Mouse (Mus musculus): ENCODE data around the gene Plxnd1. TPM values are rescaled to one million over a fixed set of nuclear protein-coding genes. Genes with fewer than 3 reads are reported as not detected.

Plxnd1 gene
- 17.9 and 23.0 TPM in 2 replicates for polyA plus RNA-seq (2012; rRNA removed)

GRCm38 (mm10) chr6:115994877-115995520, at the start of gene Plxnd1:
Gene Plxnd1, minus strand, starts transcription at chr6:115995005.

GRCm38 (mm10) chr6:115944638-115945037, 50.2 kb downstream of the Plxnd1 start, which contains the start of gene H1foo:
Gene H1foo, plus strand, starts transcription at chr6:115944938.

GRCm38 (mm10) chr6:115931639-115932038, 63.2 kb downstream of the Plxnd1 start, which contains the start of gene Rho:
Gene Rho, plus strand, starts transcription at chr6:115931748.

Other genes starting within 250 kb of the Plxnd1 start
- 23.6 and 25.5 TPM in 2 replicates for gene Tmem40, start 232.6 kb downstream of the Plxnd1 start, polyA plus RNA-seq (2012; rRNA removed)
- gene Cand2, start 220.5 kb downstream of the Plxnd1 start, polyA plus RNA-seq (2012; rRNA removed) = 1.2 and 1.4 TPM in 2 replicates
- 1,768 and 1,872 TPM in 2 replicates for gene Rpl32, start 186.3 kb downstream of the Plxnd1 start, polyA plus RNA-seq (2012; rRNA removed)
- 0.12 and 0.13 TPM in 2 replicates for gene Efcab12, start 156.6 kb downstream of the Plxnd1 start, polyA plus RNA-seq (2012; rRNA removed)
- gene Mbd4, start 141.6 kb downstream of the Plxnd1 start, polyA plus RNA-seq (2012; rRNA removed) = 3.7 and 3.9 TPM in 2 replicates
- 2.0 TPM in 2 replicates for gene Ift122, start 141.5 kb downstream of the Plxnd1 start, polyA plus RNA-seq (2012; rRNA removed)
- 0.04 and 0.05 TPM in 2 replicates for gene Rho, start 63.3 kb downstream of the Plxnd1 start, polyA plus RNA-seq (2012; rRNA removed)
- not detected in 2 replicates for gene H1foo, start 50.1 kb downstream of the Plxnd1 start, polyA plus RNA-seq (2012; rRNA removed)
- gene Tmcc1, start 198.5 kb upstream of the Plxnd1 start, polyA plus RNA-seq (2012; rRNA removed) = 5.2 and 5.6 TPM in 2 replicates
- gene Washc2, start 213.0 kb upstream of the Plxnd1 start, polyA plus RNA-seq (2012; rRNA removed) = 22.1 and 24.0 TPM in 2 replicates